Mouse (Mus musculus) heart, postnatal 0 days (tissue): ENCODE measurements around the gene Gm10447. TPM values are rescaled to one million over a fixed set of nuclear protein-coding genes. Genes with fewer than 3 reads are reported as not detected.

ENCODE experiments used
- ATAC-seq: fragments of 200-750 bp; cut with Nextera tagmentation; 2 replicates; pipeline ENCODE4 v1.8.0; 2017; ENCODE audit warnings: low read depth, moderate number of reproducible peaks, moderate library complexity; ENCODE audit not compliant: insufficient read depth
- DNase-seq: peaks from one replicate; pipeline ENCODE4 v3.0.0-alpha.2; 2016; ENCODE audit warnings: low spot score
- H3K27ac ChIP-seq: fragments of 300-500 bp; sonication (generic); 2 replicates; pipeline ENCODE4 v1.5.1; 2014; ENCODE audit warnings: low read depth, mild to moderate bottlenecking
- H3K27me3 ChIP-seq: fragments of 300-500 bp; sonication (generic); 2 replicates; pipeline ENCODE4 v1.6.1; 2014; ENCODE audit warnings: low read length, mixed read lengths; ENCODE audit not compliant: control insufficient read depth, insufficient read depth
- H3K36me3 ChIP-seq: fragments of 300-500 bp; sonication (generic); replicated peaks from 2 replicates; pipeline ENCODE4 v1.6.1; 2014; ENCODE audit warnings: low read length, mixed read lengths; ENCODE audit not compliant: control insufficient read depth, insufficient read depth
- H3K4me1 ChIP-seq: fragments of 300-500 bp; sonication (generic); 2 replicates; pipeline ENCODE4 v1.6.1; 2014; ENCODE audit warnings: antibody characterized with exemption; ENCODE audit not compliant: control insufficient read depth, insufficient read depth
- H3K4me2 ChIP-seq: fragments of 300-500 bp; sonication (generic); 2 replicates; pipeline ENCODE4 v1.6.1; 2014; ENCODE audit warnings: low read depth, mild to moderate bottlenecking, low read length, moderate library complexity
- H3K4me3 ChIP-seq: fragments of 300-500 bp; sonication (generic); 2 replicates; pipeline ENCODE4 v1.5.1; 2014; ENCODE audit warnings: low read depth, low read length
- H3K9ac ChIP-seq: fragments of 300-500 bp; sonication (generic); replicated peaks from 2 replicates; pipeline ENCODE4 v1.6.1; 2014; ENCODE audit warnings: low read depth, low read length, mixed read lengths
- H3K9me3 ChIP-seq: fragments of 300-500 bp; sonication (generic); replicated peaks from 2 replicates; pipeline ENCODE4 v1.6.1; 2016; ENCODE audit warnings: low read length; ENCODE audit not compliant: control insufficient read depth
- CTCF ChIP-seq: IDR thresholded peaks from 2 replicates; pipeline ENCODE4 v1.5.1; 2016; ENCODE audit warnings: antibody characterized with exemption, control low read depth, low read depth
- EP300 ChIP-seq: IDR thresholded peaks from 2 replicates; pipeline ENCODE4 v1.6.1; 2016; ENCODE audit warnings: antibody characterized with exemption, low read depth
- WGBS: fragments of 180-500 bp; shearing (Covaris S2); extraction: QIAGEN DNeasy Blood & Tissue Kit; methylation state at CpG from one replicate; pipeline ENCODE4 v1.1.7; 2014; 5-methylcytosine and 5-hydroxymethylcytosine counted together
- polyA plus RNA-seq: library from polyadenylated mRNA; unstranded; fragments of >200 nt; fragmentation: Nextera tagmentation; extraction: Ambion mirVana; gene quantifications from 2 replicates; pipeline ENCODE4 v1.2.1, GENCODE M21; 2015
- total RNA-seq: library from RNA; depleted of rRNA; stranded (reverse); fragments of >200 nt; gene quantifications from 2 replicates; pipeline ENCODE4 v1.2.3, GENCODE M21; 2014; ENCODE audit warnings: low replicate concordance

The Gm10447 gene
- total and polyA plus RNA-seq, 2 experiments from 2014 or later, result 0.04 TPM; not detected in 1

- H3K9me3 ChIP-seq, result no peaks in the 10 kb centered on the region
- H3K4me3 ChIP-seq, result peak overlapping the region; percentile 58
- no peak overlapping the region for H3K27ac ChIP-seq
- H3K4me1 ChIP-seq, result 0 out of 2 replicates have a peak, but pooled peaks cover 10% of the 10 kb centered on the region
- peaks cover 54% of the 10 kb centered on the region for H3K27me3 ChIP-seq
- 7% methylated on average over 79 of the region's 79 CpGs for WGBS
- H3K4me2 ChIP-seq, result peak overlapping the region; percentile 89
- no peak for TF ChIP-seq CTCF
- no peak for TF ChIP-seq EP300
- H3K36me3 ChIP-seq, result no peaks in the 10 kb centered on the region
- DNase-seq, result no peak
- peak overlapping the region; percentile 38; the same call in 1 of the 2 replicates for H3K9ac ChIP-seq
- peak; percentile 27; the same call in 1 of the 2 replicates for ATAC-seq
Measured at GRCm38 (mm10) chr11:53478383-53479170, 21.7 kb upstream of the Gm10447 start.

GRCm38 (mm10) chr11:53477833-53478232 is 20.9 kb upstream of the Gm10447 start:
- no peak overlapping the region for H3K27ac ChIP-seq
- no peaks in the 10 kb centered on the region for H3K36me3 ChIP-seq
- H3K9ac ChIP-seq, result no peak overlapping the region
- 79% methylated on average over 7 of the region's 7 CpGs for WGBS
- no peak overlapping the region for H3K4me2 ChIP-seq
- no peak overlapping the region; the same call in 1 of the 2 replicates for H3K4me3 ChIP-seq
- ATAC-seq (no peak), DNase-seq (no peak)
- H3K9me3 ChIP-seq, result no peaks in the 10 kb centered on the region
- H3K4me1 ChIP-seq, result 0 out of 2 replicates have a peak, but pooled peaks cover 10% of the 10 kb centered on the region
- peaks cover 59% of the 10 kb centered on the region for H3K27me3 ChIP-seq
- TF ChIP-seq CTCF (no peak), EP300 (no peak)

- Histone ChIP-seq H3K4me3 (no peak overlapping the region), H3K4me2 (no peak overlapping the region), H3K27me3 (peaks cover 69% of the 10 kb centered on the region), H3K9ac (no peak overlapping the region), H3K36me3 (no peaks in the 10 kb centered on the region), H3K27ac (no peak overlapping the region), H3K4me1 (0 out of 2 replicates have a peak, but pooled peaks cover 10% of the 10 kb centered on the region), H3K9me3 (no peaks in the 10 kb centered on the region)
- DNase-seq, result no peak
- no peak for TF ChIP-seq EP300
- 30% methylated on average over 8 of the region's 8 CpGs for WGBS
- ATAC-seq, result no peak
Measured at GRCm38 (mm10) chr11:53475620-53476019, 18.7 kb upstream of the Gm10447 start.

- Histone ChIP-seq H3K27ac (no peak overlapping the region), H3K4me1 (no peaks in the 10 kb centered on the region), H3K9me3 (no peaks in the 10 kb centered on the region), H3K27me3 (peaks cover 47% of the 10 kb centered on the region), H3K4me2 (no peak overlapping the region), H3K36me3 (no peaks in the 10 kb centered on the region), H3K9ac (no peak overlapping the region), H3K4me3 (no peak overlapping the region)
- DNase-seq, result no peak
- ATAC-seq, result no peak
- TF ChIP-seq EP300 (no peak), CTCF (no peak)
- 78% methylated on average over 3 of the region's 3 CpGs for WGBS
Measured at GRCm38 (mm10) chr11:53472709-53473108, 15.8 kb upstream of the Gm10447 start.

DNA sequence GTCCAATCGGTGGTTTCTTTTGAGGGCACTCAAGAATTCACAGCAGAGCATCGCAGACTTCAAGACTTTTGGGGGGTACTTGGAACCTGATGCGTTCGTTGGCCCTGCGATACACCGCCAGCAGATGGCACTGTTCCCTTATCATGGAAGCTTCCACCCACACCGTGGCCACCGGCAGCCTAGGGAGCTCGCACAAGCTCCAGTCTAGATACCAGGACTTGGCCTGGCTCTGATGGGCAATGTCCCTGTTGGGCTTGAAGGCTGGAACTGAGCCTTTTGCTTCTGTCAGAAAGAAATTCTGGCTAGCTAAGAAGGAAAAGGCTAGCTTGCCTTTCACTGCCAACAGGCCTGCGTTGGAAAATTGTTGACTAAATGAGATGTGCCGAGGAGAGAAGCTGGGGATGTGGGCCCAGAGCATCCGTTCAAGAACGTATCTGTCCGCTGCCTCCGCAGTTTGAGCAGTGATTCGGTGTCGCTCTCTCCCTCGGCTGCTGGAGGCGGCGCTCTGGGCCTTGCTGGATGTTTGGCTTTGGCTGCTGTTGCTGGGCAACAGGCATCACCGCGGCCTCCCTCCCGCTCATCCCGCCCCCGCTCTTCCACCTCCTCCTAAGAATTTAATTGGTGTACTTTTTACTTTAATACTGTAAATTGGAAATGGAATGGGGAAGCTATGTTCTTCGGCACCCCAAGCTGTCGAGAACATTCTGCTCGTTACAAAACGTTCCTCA is 13.2 kb upstream of the Gm10447 start, which contains the start of gene Gm9837:
Gm9837 (minus strand) TSS at position 512 of the 728 bp plus-strand sequence.
- Histone ChIP-seq H3K27ac (no peak within 1 kb of the TSS), H3K27me3 (peaks cover 47% of the 10 kb centered on the region), H3K9ac (no peak within 1 kb of the TSS; the same call in 1 of the 2 replicates), H3K36me3 (no peaks in the 10 kb centered on the region), H3K4me1 (no peaks in the 10 kb centered on the region), H3K4me3 (peak within 1 kb of the TSS; percentile 2; the same call in 1 of the 2 replicates), H3K9me3 (no peaks in the 10 kb centered on the region), H3K4me2 (peak within 1 kb of the TSS; percentile 50)
- TF ChIP-seq EP300, result no peak
- TF ChIP-seq CTCF, result peak; percentile 90
- WGBS, result 2% methylated on average over 29 of the region's 29 CpGs
- DNase-seq (peak; percentile 79), ATAC-seq (peak; percentile 85)
